Mouse (Mus musculus) embryonic fibroblast, embryonic 13.5 days (primary cell): Measurements from ENCODE around the gene Gpr162.

Experiments
- CTCF ChIP-seq: IDR thresholded peaks from 2 replicates; pipeline ENCODE4 v1.5.1; 2011; ENCODE audit warnings: mild to moderate bottlenecking, control low read depth, low read length, moderate library complexity, borderline replicate concordance; ENCODE audit not compliant: insufficient read depth
- POLR2A ChIP-seq: IDR thresholded peaks from 2 replicates; pipeline ENCODE4 v1.6.1; 2011; ENCODE audit warnings: low read depth, mild to moderate bottlenecking, control low read depth, low read length, moderate library complexity

- TF ChIP-seq POLR2A (no peak), CTCF (no peak)
Observed at GRCm38 (mm10) chr6:124904991-124905860, 41.4 kb upstream of the Gpr162 start.
